Mouse (Mus musculus) kidney, embryonic 16.5 days (tissue): ENCODE measurements around the gene Mrrf. TPM values are rescaled to one million over a fixed set of nuclear protein-coding genes. Genes with fewer than 3 reads are reported as not detected.
"Not testable (repeated sequence)": the region's sequence is repeated elsewhere in the genome, so short reads cannot be mapped to it uniquely, and the experiment has no call there.

Source experiments
- ATAC-seq: fragments of 200-750 bp; cut with Nextera tagmentation; 2 replicates; pipeline ENCODE4 v1.8.0; 2017; ENCODE audit warnings: moderate TSS enrichment; ENCODE audit not compliant: low FRiP score, low TSS enrichment
- H3K27ac ChIP-seq: fragments of 300-500 bp; sonication (generic); 2 replicates; pipeline ENCODE4 v1.5.1; 2014; ENCODE audit warnings: low read length
- H3K27me3 ChIP-seq: fragments of 300-500 bp; sonication (generic); 2 replicates; pipeline ENCODE4 v1.6.1; 2014; ENCODE audit warnings: low read length, control low read depth, mixed read lengths; ENCODE audit not compliant: insufficient read depth
- H3K36me3 ChIP-seq: fragments of 300-500 bp; sonication (generic); 2 replicates; pipeline ENCODE4 v1.6.1; 2014; ENCODE audit warnings: low read length, control low read depth, mixed read lengths; ENCODE audit not compliant: insufficient read depth
- H3K4me1 ChIP-seq: fragments of 300-500 bp; sonication (generic); 2 replicates; pipeline ENCODE4 v1.6.1; 2014; ENCODE audit warnings: low read length, control low read depth, mixed read lengths; ENCODE audit not compliant: insufficient read depth
- H3K4me2 ChIP-seq: fragments of 300-500 bp; sonication (generic); replicated peaks from 2 replicates; pipeline ENCODE4 v1.6.1; 2014; ENCODE audit warnings: low read depth, low read length
- H3K4me3 ChIP-seq: fragments of 300-500 bp; sonication (generic); 2 replicates; pipeline ENCODE4 v1.5.1; 2014; ENCODE audit warnings: mild to moderate bottlenecking, low read length
- H3K9ac ChIP-seq: fragments of 300-500 bp; sonication (generic); replicated peaks from 2 replicates; pipeline ENCODE4 v1.6.1; 2014; ENCODE audit warnings: low read length
- H3K9me3 ChIP-seq: fragments of 300-500 bp; sonication (generic); 2 replicates; pipeline ENCODE4 v1.6.1; 2016; ENCODE audit warnings: low read length, control low read depth
- WGBS: fragments of 180-500 bp; shearing (Covaris S2); extraction: QIAGEN DNeasy Blood & Tissue Kit; methylation state at CpG from one replicate; pipeline ENCODE4 v1.1.7; 2014; 5-methylcytosine and 5-hydroxymethylcytosine counted together
- polyA plus RNA-seq: library from polyadenylated mRNA; unstranded; fragments of >200 nt; fragmentation: Nextera tagmentation; extraction: Ambion mirVana; gene quantifications from 2 replicates; pipeline ENCODE4 v1.2.1, GENCODE M21; 2015

Gene Mrrf
- polyA plus RNA-seq, 1 experiment from 2014 or later, result 31.7 TPM

GRCm38 (mm10) chr2:36172136-36172535, 35.9 kb downstream of the Mrrf start:
- H3K9me3 ChIP-seq, result no peaks in the 10 kb centered on the region
- no peaks in the 10 kb centered on the region for H3K27me3 ChIP-seq
- H3K27ac ChIP-seq, result no peak overlapping the region
- no peaks in the 10 kb centered on the region for H3K36me3 ChIP-seq
- H3K4me3 ChIP-seq, result no peak overlapping the region
- 0 out of 2 replicates have a peak, but pooled peaks cover 11% of the 10 kb centered on the region for H3K4me1 ChIP-seq
- no peak overlapping the region for H3K9ac ChIP-seq
- WGBS, result 71% methylated on average over 4 of the region's 4 CpGs
- H3K4me2 ChIP-seq, result no peak overlapping the region
- 0 out of 2 replicates have a peak, but pooled peaks have one; percentile 42 for ATAC-seq

GRCm38 (mm10) chr2:36172574-36172973, 36.4 kb downstream of the Mrrf start:
- WGBS, result 73% methylated on average over 3 of the region's 3 CpGs
- Histone ChIP-seq H3K9me3 (no peaks in the 10 kb centered on the region), H3K4me1 (0 out of 2 replicates have a peak, but pooled peaks cover 11% of the 10 kb centered on the region), H3K9ac (no peak overlapping the region), H3K27ac (no peak overlapping the region), H3K27me3 (no peaks in the 10 kb centered on the region), H3K36me3 (peaks cover 3% of the 10 kb centered on the region), H3K4me3 (no peak overlapping the region), H3K4me2 (no peak overlapping the region)
- ATAC-seq, result no peak

- WGBS, result 76% methylated on average over 3 of the region's 3 CpGs
These were observed 43.3 kb downstream of the Mrrf start for GRCm38 (mm10) chr2:36179487-36179886.

GRCm38 (mm10) chr2:36181587-36182368, 45.6 kb downstream of the Mrrf start:
- H3K36me3 ChIP-seq, H3K4me2 ChIP-seq, H3K4me3 ChIP-seq, H3K27ac ChIP-seq, H3K4me1 ChIP-seq, ATAC-seq, H3K27me3 ChIP-seq, H3K9me3 ChIP-seq, H3K9ac ChIP-seq: not testable (repeated sequence)
- WGBS, result 82% methylated on average over 4 of the region's 4 CpGs

More at GRCm38 (mm10) chr2:36179487-36179886, 43.3 kb downstream of the Mrrf start:
- Histone ChIP-seq H3K27me3 (no peaks in the 10 kb centered on the region), H3K9ac (no peak overlapping the region), H3K4me1 (0 out of 2 replicates have a peak, but pooled peaks cover 8% of the 10 kb centered on the region), H3K27ac (no peak overlapping the region), H3K36me3 (peaks cover 4% of the 10 kb centered on the region), H3K4me3 (no peak overlapping the region), H3K9me3 (no peaks in the 10 kb centered on the region), H3K4me2 (no peak overlapping the region)
- no peak for ATAC-seq

GRCm38 (mm10) chr2:36183278-36183677, 47.1 kb downstream of the Mrrf start:
- Histone ChIP-seq H3K9me3 (no peaks in the 10 kb centered on the region), H3K27ac (no peak overlapping the region), H3K4me1 (0 out of 2 replicates have a peak, but pooled peaks cover 5% of the 10 kb centered on the region), H3K4me3 (no peak overlapping the region), H3K9ac (no peak overlapping the region), H3K36me3 (0 out of 2 replicates have a peak, but pooled peaks cover 3% of the 10 kb centered on the region), H3K27me3 (no peaks in the 10 kb centered on the region), H3K4me2 (no peak overlapping the region)
- no peak for ATAC-seq
- 74% methylated on average over 2 of the region's 2 CpGs for WGBS

- Histone ChIP-seq H3K4me2 (no peak overlapping the region), H3K27ac (no peak overlapping the region), H3K4me3 (no peak overlapping the region), H3K9me3 (no peaks in the 10 kb centered on the region), H3K4me1 (0 out of 2 replicates have a peak, but pooled peaks cover 5% of the 10 kb centered on the region), H3K36me3 (0 out of 2 replicates have a peak, but pooled peaks cover 3% of the 10 kb centered on the region), H3K9ac (no peak overlapping the region), H3K27me3 (no peaks in the 10 kb centered on the region)
- no peak for ATAC-seq
- 67% methylated on average over 2 of the region's 2 CpGs for WGBS
These were observed 48.0 kb downstream of the Mrrf start for GRCm38 (mm10) chr2:36184192-36184591.

- Histone ChIP-seq H3K4me2 (no peak overlapping the region), H3K27me3 (no peaks in the 10 kb centered on the region), H3K9ac (no peak overlapping the region), H3K4me1 (0 out of 2 replicates have a peak, but pooled peaks cover 5% of the 10 kb centered on the region), H3K36me3 (0 out of 2 replicates have a peak, but pooled peaks cover 3% of the 10 kb centered on the region), H3K27ac (peak overlapping the region; percentile 57), H3K9me3 (no peaks in the 10 kb centered on the region), H3K4me3 (no peak overlapping the region)
- 57% methylated on average over 6 of the region's 6 CpGs for WGBS
- ATAC-seq, result peak; percentile 35; the same call in 1 of the 2 replicates
These were observed 48.7 kb downstream of the Mrrf start for GRCm38 (mm10) chr2:36184876-36185275.

- not testable (repeated sequence) for H3K9me3 ChIP-seq, H3K9ac ChIP-seq, H3K4me1 ChIP-seq, H3K4me2 ChIP-seq, H3K27me3 ChIP-seq, H3K4me3 ChIP-seq, H3K27ac ChIP-seq, H3K36me3 ChIP-seq, ATAC-seq
- WGBS, result 53% methylated on average over 6 of the region's 6 CpGs
These were observed 53.0 kb downstream of the Mrrf start for GRCm38 (mm10) chr2:36189200-36189599.

GRCm38 (mm10) chr2:36191098-36191941, 55.1 kb downstream of the Mrrf start:
- Histone ChIP-seq H3K27ac (no peak overlapping the region), H3K4me2 (no peak overlapping the region), H3K27me3 (no peaks in the 10 kb centered on the region), H3K4me1 (peaks cover 8% of the 10 kb centered on the region; the same call in 1 of the 2 replicates), H3K4me3 (no peak overlapping the region), H3K36me3 (no peaks in the 10 kb centered on the region), H3K9me3 (no peaks in the 10 kb centered on the region), H3K9ac (no peak overlapping the region)
- peak; percentile 51; the same call in 1 of the 2 replicates for ATAC-seq
- WGBS, result 38% methylated on average over 12 of the region's 12 CpGs
